Mouse (Mus musculus) thymus, adult 2 months (tissue): ENCODE measurements around the gene Dst. TPM values are rescaled to one million over a fixed set of nuclear protein-coding genes. Genes with fewer than 3 reads are reported as not detected.

Source experiments
- DNase-seq: peaks from one replicate; pipeline ENCODE4 v3.0.0; 2021
- H3K27ac ChIP-seq: fragments of 200-500 bp; 2 replicates; pipeline ENCODE4 v1.5.1; 2012; ENCODE audit warnings: low read length, control low read depth; ENCODE audit not compliant: control insufficient read depth, insufficient read depth
- H3K27me3 ChIP-seq: fragments of 200-500 bp; 2 replicates; pipeline ENCODE4 v1.6.1; 2012; ENCODE audit warnings: mild to moderate bottlenecking, low read length, moderate library complexity, mixed read lengths; ENCODE audit not compliant: control insufficient read depth, insufficient read depth
- H3K36me3 ChIP-seq: fragments of 200-500 bp; 2 replicates; pipeline ENCODE4 v1.6.1; 2012; ENCODE audit warnings: mild to moderate bottlenecking, low read length, moderate library complexity; ENCODE audit not compliant: control insufficient read depth, insufficient read depth
- H3K4me1 ChIP-seq: fragments of 200-500 bp; replicated peaks from 2 replicates; pipeline ENCODE4 v1.6.1; 2012; ENCODE audit warnings: low read length; ENCODE audit not compliant: control insufficient read depth, insufficient read depth
- H3K4me3 ChIP-seq: fragments of 200-500 bp; 2 replicates; pipeline ENCODE4 v1.5.1; 2012; ENCODE audit warnings: mild to moderate bottlenecking, low read length, control low read depth, moderate library complexity; ENCODE audit not compliant: control insufficient read depth, insufficient read depth
- CTCF ChIP-seq: fragments of 200-500 bp; IDR thresholded peaks from 2 replicates; pipeline ENCODE4 v1.5.1; 2012; ENCODE audit warnings: mild to moderate bottlenecking, control low read depth, low read length, moderate library complexity, borderline replicate concordance; ENCODE audit not compliant: control insufficient read depth, poor library complexity, insufficient read depth; ENCODE audit errors: extremely low read depth
- POLR2A ChIP-seq: fragments of 200-500 bp; IDR thresholded peaks from 2 replicates; pipeline ENCODE4 v1.6.1; 2012; ENCODE audit warnings: mild to moderate bottlenecking, low read length, control low read depth, moderate library complexity; ENCODE audit not compliant: control insufficient read depth, poor library complexity, insufficient read depth; ENCODE audit errors: extremely low read depth
- WGBS: fragments of 180-500 bp; shearing (Covaris S2); methylation state at CpG from one replicate; pipeline ENCODE4 v1.1.7; 2018; 5-methylcytosine and 5-hydroxymethylcytosine counted together
- polyA plus RNA-seq: library from polyadenylated mRNA; depleted of rRNA; stranded (reverse); fragments of >200 nt; gene quantifications from 2 replicates; pipeline ENCODE4 v1.2.3, GENCODE M21; 2012

Gene Dst
- polyA plus RNA-seq, 1 experiment = 24.2 TPM

DNA sequence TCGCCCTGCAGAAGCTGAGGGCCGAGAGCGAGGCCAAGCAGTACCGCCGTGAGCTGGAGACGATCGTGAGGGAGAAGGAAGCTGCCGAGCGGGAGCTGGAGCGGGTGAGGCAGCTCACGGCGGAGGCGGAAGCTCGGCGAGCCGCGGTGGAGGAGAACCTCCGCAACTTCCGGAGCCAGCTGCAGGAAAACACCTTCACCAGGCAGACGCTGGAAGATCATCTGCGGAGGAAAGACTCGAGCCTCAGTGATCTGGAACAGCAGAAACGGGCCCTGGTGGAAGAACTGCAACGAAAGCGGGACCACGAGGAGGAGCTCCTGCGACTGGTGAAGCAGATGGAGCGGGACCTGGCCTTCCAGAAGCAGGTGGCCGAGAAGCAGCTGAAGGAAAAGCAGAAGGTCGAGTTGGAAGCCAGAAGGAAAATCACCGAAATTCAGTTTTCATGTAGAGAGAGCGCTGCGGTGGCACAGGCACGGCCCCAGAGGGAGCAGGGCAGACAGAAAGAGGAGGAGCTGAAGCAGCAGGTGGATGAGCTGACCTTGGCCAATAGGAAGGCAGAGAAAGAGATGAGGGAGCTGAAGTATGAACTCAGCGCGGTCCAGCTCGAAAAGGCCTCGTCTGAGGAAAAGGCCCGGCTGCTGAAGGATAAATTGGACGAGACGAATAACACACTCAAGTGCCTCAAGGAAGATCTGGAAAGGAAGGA is 270.1 kb downstream of the Dst start:
- TF ChIP-seq CTCF (no peak), POLR2A (no peak)
- DNase-seq = no peak
- Histone ChIP-seq H3K4me3 (peak overlapping the region; percentile 9; the same call in 1 of the 2 replicates), H3K36me3 (no peaks in the 10 kb centered on the region), H3K4me1 (no peaks in the 10 kb centered on the region), H3K27ac (no peak overlapping the region), H3K27me3 (no peaks in the 10 kb centered on the region)
- 93% methylated on average over 41 of the region's 41 CpGs for WGBS

DNA sequence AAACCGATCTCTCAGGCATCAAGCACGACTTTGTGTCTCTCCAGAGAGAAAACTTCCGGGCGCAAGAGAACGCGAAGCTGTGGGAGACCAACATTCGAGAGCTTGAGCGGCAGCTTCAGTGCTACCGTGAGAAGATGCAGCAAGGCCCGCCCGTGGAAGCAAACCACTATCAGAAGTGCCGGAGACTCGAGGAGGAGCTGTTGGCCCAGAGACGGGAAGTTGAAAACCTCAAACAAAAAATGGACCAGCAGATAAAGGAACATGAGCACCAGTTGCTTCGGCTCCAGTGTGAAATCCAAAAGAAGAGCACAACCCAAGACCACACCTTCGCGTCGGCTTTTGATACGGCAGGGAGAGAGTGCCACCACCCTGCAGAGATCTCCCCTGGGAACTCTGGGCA is 271.7 kb downstream of the Dst start:
- Histone ChIP-seq H3K36me3 (no peaks in the 10 kb centered on the region), H3K27ac (no peak overlapping the region), H3K4me1 (no peaks in the 10 kb centered on the region), H3K27me3 (no peaks in the 10 kb centered on the region), H3K4me3 (no peak overlapping the region)
- 72% methylated on average over 19 of the region's 19 CpGs for WGBS
- DNase-seq = no peak
- no peak for TF ChIP-seq POLR2A

GRCm38 (mm10) chr1:34182406-34183249 is 274.6 kb downstream of the Dst start:
- no peak for TF ChIP-seq POLR2A
- TF ChIP-seq CTCF = no peak
- no peaks in the 10 kb centered on the region for H3K4me1 ChIP-seq
- WGBS = 93% methylated on average over 24 of the region's 24 CpGs
- H3K36me3 ChIP-seq = no peaks in the 10 kb centered on the region
- H3K27me3 ChIP-seq = no peaks in the 10 kb centered on the region
- no peak overlapping the region for H3K27ac ChIP-seq
- DNase-seq = no peak
- H3K4me3 ChIP-seq = no peak overlapping the region

DNA sequence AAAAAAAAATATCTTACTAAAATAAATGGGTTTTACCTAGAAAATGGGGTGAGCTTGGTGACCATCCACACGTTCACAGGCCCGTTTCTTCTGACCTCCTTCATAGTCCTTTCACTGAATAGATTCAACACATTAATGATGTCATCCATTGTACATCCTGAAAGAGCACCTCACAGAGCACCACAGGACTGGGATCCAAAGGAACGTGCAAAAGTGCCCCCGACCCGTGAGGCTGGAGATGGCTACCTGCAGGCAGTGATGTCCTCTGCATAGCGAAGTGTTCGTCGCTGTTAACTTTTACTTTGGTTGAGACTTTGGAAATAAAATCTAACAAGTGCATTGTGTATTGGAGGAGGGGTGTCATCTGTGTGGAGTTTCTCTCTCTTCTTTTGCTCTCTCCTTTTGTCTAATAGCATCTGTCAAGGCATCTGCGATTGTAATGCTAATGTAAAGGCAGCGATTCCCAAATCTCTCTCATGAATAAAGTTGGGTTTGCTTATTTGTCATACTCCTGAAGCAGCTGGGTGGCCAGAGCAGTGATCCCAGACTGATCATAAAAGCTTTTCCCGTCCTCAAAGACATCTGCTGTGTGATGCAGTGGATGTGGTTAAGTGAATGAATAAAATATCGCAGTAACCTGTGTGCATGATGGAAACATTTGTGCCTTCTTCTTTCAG is 275.4 kb downstream of the Dst start:
- H3K27me3 ChIP-seq = no peaks in the 10 kb centered on the region
- TF ChIP-seq CTCF (no peak), POLR2A (no peak)
- no peak overlapping the region for H3K4me3 ChIP-seq
- H3K27ac ChIP-seq = no peak overlapping the region
- H3K4me1 ChIP-seq = peaks cover 2% of the 10 kb centered on the region; the same call in 1 of the 2 replicates
- DNase-seq = no peak
- H3K36me3 ChIP-seq = no peaks in the 10 kb centered on the region
- WGBS = 95% methylated on average over 12 of the region's 12 CpGs

DNA sequence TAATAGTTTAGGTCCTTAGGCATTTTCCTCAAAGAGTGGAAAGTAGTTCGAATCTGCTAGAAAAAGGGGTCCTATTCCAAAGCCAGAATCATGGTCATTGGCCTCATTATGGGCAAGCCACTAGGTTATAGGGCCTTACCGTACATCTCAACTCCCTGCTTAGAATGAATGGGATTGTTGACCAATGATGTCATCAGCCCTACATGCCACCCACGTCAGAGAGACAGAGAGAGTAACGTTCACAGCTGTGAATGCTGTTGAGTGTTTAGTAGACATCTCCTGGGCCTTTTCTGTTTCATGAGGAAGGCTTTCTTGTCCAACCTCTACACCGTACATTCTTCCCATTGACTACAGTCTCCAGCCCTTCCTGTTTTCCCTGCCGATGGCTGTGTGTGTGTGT is 276.2 kb downstream of the Dst start:
- WGBS = 93% methylated on average over 6 of the region's 6 CpGs
- Histone ChIP-seq H3K36me3 (no peaks in the 10 kb centered on the region), H3K27ac (no peak overlapping the region), H3K27me3 (no peaks in the 10 kb centered on the region), H3K4me1 (peaks cover 6% of the 10 kb centered on the region), H3K4me3 (no peak overlapping the region)
- TF ChIP-seq POLR2A (no peak), CTCF (no peak)
- DNase-seq = no peak

GRCm38 (mm10) chr1:34186033-34186432 is 278.0 kb downstream of the Dst start:
- 94% methylated on average over 6 of the region's 6 CpGs for WGBS
- H3K4me3 ChIP-seq = no peak overlapping the region
- no peak for TF ChIP-seq CTCF

DNA sequence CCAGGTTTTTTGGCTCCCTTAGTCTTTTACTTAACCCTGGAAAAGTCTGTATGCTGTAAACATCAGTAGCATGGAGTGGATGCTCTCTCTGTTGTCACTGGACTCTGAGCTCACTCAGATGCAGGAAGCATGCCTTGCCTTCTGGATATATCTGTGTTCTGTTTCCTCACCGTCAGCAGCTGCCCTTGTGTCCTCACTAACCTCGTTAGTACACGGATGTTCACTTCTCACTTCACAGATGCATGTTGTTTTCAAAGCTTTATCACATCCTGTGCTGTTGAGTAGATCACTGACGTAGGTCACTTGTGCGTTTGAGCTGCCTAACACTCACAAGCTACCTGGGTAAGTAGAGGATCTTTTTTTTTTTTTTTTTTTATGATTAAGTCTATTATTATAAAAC is 279.5 kb downstream of the Dst start:
- Histone ChIP-seq H3K36me3 (no peaks in the 10 kb centered on the region), H3K27me3 (no peaks in the 10 kb centered on the region), H3K4me1 (peaks cover 6% of the 10 kb centered on the region), H3K27ac (no peak overlapping the region), H3K4me3 (no peak overlapping the region)
- 61% methylated on average over 5 of the region's 5 CpGs for WGBS
- DNase-seq = peak; percentile 19
- TF ChIP-seq POLR2A (no peak), CTCF (no peak)

More at GRCm38 (mm10) chr1:34186033-34186432, 278.0 kb downstream of the Dst start:
- Histone ChIP-seq H3K27me3 (no peaks in the 10 kb centered on the region), H3K4me1 (peaks cover 6% of the 10 kb centered on the region), H3K27ac (no peak overlapping the region), H3K36me3 (no peaks in the 10 kb centered on the region)
- DNase-seq = no peak
